Mouse (Mus musculus) lung, embryonic 14.5 days (tissue): Measurements from ENCODE around the gene Krt39. TPM values are rescaled to one million over a fixed set of nuclear protein-coding genes. Genes with fewer than 3 reads are reported as not detected.
A peak's percentile ranks its signal among the peaks of the same experiment; 100 is the strongest.

Experiments
- ATAC-seq: fragments of 200-750 bp; cut with Nextera tagmentation; 2 replicates; pipeline ENCODE4 v1.8.0; 2017; ENCODE audit warnings: mild to moderate bottlenecking, moderate TSS enrichment, moderate library complexity; ENCODE audit not compliant: insufficient read depth
- DNase-seq: peaks from one replicate; pipeline ENCODE4 v3.0.0-alpha.2; 2015
- H3K27ac ChIP-seq: fragments of 300-500 bp; sonication (generic); 2 replicates; pipeline ENCODE4 v1.5.1; 2014; ENCODE audit warnings: low read depth, mild to moderate bottlenecking, moderate library complexity
- H3K27me3 ChIP-seq: fragments of 300-500 bp; sonication (generic); 2 replicates; pipeline ENCODE4 v1.6.1; 2014; ENCODE audit warnings: low read length, control low read depth; ENCODE audit not compliant: insufficient read depth
- H3K36me3 ChIP-seq: fragments of 300-500 bp; sonication (generic); 2 replicates; pipeline ENCODE4 v1.6.1; 2014; ENCODE audit warnings: control low read depth; ENCODE audit not compliant: insufficient read depth
- H3K4me1 ChIP-seq: fragments of 300-500 bp; sonication (generic); 2 replicates; pipeline ENCODE4 v1.6.1; 2014; ENCODE audit warnings: antibody characterized with exemption, control low read depth; ENCODE audit not compliant: insufficient read depth
- H3K4me2 ChIP-seq: fragments of 300-500 bp; sonication (generic); 2 replicates; pipeline ENCODE4 v1.6.1; 2014; ENCODE audit warnings: mild to moderate bottlenecking
- H3K4me3 ChIP-seq: fragments of 300-500 bp; sonication (generic); 2 replicates; pipeline ENCODE4 v1.5.1; 2014; ENCODE audit warnings: low read depth, low read length
- H3K9ac ChIP-seq: fragments of 300-500 bp; sonication (generic); 2 replicates; pipeline ENCODE4 v1.6.1; 2014
- H3K9me3 ChIP-seq: fragments of 300-500 bp; sonication (generic); 2 replicates; pipeline ENCODE4 v1.6.1; 2016; ENCODE audit warnings: low read depth, low read length, control low read depth
- CTCF ChIP-seq: IDR thresholded peaks from 2 replicates; pipeline ENCODE4 v1.5.1; 2016; ENCODE audit warnings: antibody characterized with exemption, low read depth
- WGBS: fragments of 180-500 bp; shearing (Covaris S2); extraction: QIAGEN DNeasy Blood & Tissue Kit; methylation state at CpG from one replicate; pipeline ENCODE4 v1.1.7; 2014; 5-methylcytosine and 5-hydroxymethylcytosine counted together
- polyA plus RNA-seq: library from polyadenylated mRNA; unstranded; fragments of >200 nt; fragmentation: Nextera tagmentation; extraction: Ambion mirVana; gene quantifications from 2 replicates; pipeline ENCODE4 v1.2.1, GENCODE M21; 2014

The Krt39 gene
- polyA plus RNA-seq, 1 experiment from 2014 or later: not detected

DNA sequence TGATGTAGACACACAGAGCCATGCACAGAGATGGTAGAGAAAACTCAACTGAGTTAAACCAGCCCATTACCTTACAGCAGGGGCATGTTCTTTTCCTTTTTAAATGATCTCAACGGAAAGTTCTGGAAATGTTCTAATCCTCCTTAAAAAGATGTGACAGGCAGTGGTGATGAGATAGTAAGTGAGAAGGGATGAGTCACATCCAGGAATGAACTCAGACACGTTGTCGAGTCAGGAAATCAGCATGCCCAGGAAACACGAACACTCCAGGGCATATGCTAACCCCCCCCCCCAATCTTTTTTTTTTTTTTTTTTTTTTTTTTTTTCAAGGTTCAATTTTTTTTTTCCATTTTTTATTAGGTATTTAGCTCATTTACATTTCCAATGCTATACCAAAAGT is 48.7 kb downstream of the Krt39 start:
- no peak for ATAC-seq
- Histone ChIP-seq H3K36me3 (no peaks in the 10 kb centered on the region), H3K9me3 (no peaks in the 10 kb centered on the region), H3K4me2 (no peak overlapping the region), H3K27ac (peak overlapping the region; percentile 50; the same call in 1 of the 2 replicates), H3K4me1 (no peaks in the 10 kb centered on the region), H3K9ac (no peak overlapping the region), H3K4me3 (no peak overlapping the region), H3K27me3 (no peaks in the 10 kb centered on the region)
- 49% methylated on average over 4 of the region's 4 CpGs for WGBS
- no peak for TF ChIP-seq CTCF
- no peak for DNase-seq

DNA sequence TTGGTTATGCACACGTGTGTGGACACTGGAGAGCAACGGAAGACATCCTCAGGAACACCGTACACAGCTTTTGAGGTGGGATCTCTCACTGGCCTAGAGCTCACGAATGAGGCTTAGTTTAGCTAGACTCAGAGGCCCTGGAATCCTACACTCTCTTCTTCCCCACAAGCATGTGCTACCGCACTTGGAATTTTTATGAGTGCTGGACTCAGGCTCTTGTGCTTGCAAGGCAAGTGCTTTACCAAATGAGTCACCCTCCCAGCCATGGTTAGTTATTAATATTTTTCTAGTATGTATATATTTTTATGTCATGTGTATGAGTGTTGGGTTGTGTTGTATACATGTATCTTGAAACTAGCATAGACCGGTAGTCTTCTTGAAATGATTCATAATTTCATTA is 49.2 kb downstream of the Krt39 start:
- no peak overlapping the region for H3K4me2 ChIP-seq
- no peaks in the 10 kb centered on the region for H3K9me3 ChIP-seq
- H3K4me3 ChIP-seq: no peak overlapping the region
- 74% methylated on average over 6 of the region's 6 CpGs for WGBS
- no peaks in the 10 kb centered on the region for H3K27me3 ChIP-seq
- no peak overlapping the region for H3K9ac ChIP-seq
- DNase-seq (peak; percentile 45), ATAC-seq (no peak)
- H3K36me3 ChIP-seq: no peaks in the 10 kb centered on the region
- peak overlapping the region; percentile 59 for H3K27ac ChIP-seq
- TF ChIP-seq CTCF: no peak
- peaks cover under 1% of the 10 kb centered on the region; the same call in 1 of the 2 replicates for H3K4me1 ChIP-seq

DNA sequence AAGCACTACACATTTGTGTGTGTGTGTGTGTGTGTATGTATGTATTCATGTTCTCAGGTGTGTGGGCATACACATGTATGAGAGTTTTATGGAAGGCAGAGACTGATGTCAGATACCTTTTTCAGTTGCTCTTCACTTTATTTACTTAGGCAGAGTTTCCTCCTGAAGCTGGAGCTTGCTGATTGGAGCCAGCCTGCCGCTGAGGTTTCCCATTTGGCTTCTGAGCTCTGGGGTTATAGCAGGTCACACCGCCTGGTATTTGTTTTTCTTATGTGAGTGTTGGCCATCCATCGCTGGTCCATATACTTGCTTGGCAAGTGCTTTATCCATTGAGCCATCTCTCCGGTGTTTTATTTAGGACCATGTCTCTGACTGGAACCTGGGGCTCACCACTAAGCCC is 51.9 kb downstream of the Krt39 start:
- peak overlapping the region; percentile 54 for H3K27ac ChIP-seq
- ATAC-seq: no peak
- WGBS: 26% methylated on average over 4 of the region's 4 CpGs

DNA sequence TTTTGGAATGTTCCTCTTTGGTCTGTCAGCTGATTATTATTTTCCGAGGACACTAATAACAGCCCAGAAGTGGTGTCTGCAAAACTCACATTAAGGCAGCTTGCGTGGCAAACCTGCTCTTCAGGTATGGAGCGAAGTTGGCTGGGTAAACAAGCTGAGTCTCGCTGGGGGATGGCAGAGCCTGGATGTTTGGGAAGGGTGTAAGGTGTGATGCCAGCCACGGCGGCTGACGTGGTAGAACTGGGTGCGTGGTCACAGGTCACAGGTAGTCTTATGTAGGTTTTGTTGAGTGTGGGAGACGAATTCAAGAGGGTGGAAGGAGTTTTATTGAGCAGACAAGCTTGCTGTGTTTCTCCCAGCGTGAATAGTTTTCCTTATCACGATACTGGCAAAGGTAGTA is 52.6 kb downstream of the Krt39 start:
- Histone ChIP-seq H3K4me1 (peaks cover 10% of the 10 kb centered on the region; the same call in 1 of the 2 replicates), H3K27ac (peak overlapping the region; percentile 54), H3K9me3 (no peaks in the 10 kb centered on the region), H3K4me3 (no peak overlapping the region), H3K4me2 (no peak overlapping the region), H3K9ac (no peak overlapping the region), H3K27me3 (no peaks in the 10 kb centered on the region), H3K36me3 (no peaks in the 10 kb centered on the region)
- 0 out of 2 replicates have a peak, but pooled peaks have one; percentile 32 for ATAC-seq
- no peak for TF ChIP-seq CTCF
- WGBS: 55% methylated on average over 11 of the region's 11 CpGs
- peak; percentile 36 for DNase-seq

More for the DNA sequence above, 51.9 kb downstream of the Krt39 start:
- Histone ChIP-seq H3K9ac (no peak overlapping the region), H3K27me3 (no peaks in the 10 kb centered on the region), H3K36me3 (no peaks in the 10 kb centered on the region), H3K4me1 (peaks cover 10% of the 10 kb centered on the region; the same call in 1 of the 2 replicates), H3K9me3 (no peaks in the 10 kb centered on the region), H3K4me3 (no peak overlapping the region), H3K4me2 (no peak overlapping the region)
- TF ChIP-seq CTCF: no peak
- no peak for DNase-seq

DNA sequence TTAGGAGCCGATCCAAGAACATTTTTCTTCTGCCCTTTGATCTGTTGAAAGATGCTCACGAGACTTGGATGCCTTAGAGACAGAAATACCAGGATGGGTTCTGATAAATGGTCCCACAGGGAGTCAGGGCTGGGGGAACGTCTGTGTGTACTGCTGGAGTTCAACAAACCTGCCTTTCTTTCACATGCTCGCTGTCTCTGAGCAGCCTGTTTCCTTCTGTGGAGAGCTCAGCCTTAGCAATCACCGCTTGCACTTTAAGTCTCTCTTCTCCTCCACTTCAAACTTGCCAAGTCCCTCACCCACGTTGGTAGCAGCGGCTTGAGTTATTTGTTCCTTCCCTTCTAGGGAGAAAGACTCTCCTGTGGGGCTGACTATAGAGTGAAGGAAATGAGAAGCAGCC is 54.8 kb downstream of the Krt39 start:
- Histone ChIP-seq H3K4me2 (no peak overlapping the region), H3K27ac (peak overlapping the region; percentile 70), H3K4me1 (peaks cover 10% of the 10 kb centered on the region; the same call in 1 of the 2 replicates), H3K36me3 (no peaks in the 10 kb centered on the region), H3K4me3 (no peak overlapping the region), H3K9ac (no peak overlapping the region), H3K27me3 (no peaks in the 10 kb centered on the region), H3K9me3 (no peaks in the 10 kb centered on the region)
- WGBS: 3% methylated on average over 7 of the region's 7 CpGs
- TF ChIP-seq CTCF: no peak
- peak; percentile 56 for DNase-seq
- no peak for ATAC-seq

DNA sequence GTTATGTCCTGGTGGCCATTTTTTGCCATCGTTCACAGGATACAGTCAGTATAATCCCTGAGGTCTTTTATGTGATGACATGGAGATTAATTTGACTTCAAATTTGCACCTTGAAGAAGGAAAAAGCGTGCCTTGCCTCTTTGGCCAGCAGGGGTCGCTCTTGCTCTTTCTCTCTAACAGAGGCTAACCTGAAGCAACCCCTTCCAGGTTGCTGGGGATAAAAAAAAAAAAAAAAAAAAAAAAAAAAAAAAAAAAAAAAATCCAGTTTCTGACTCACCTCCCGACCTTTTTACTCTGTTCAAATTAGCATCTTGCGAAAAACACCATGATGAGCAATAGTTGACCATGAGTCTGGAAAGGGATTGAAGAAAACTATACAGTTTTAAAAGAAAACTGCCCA is 56.3 kb downstream of the Krt39 start:
- WGBS: 3% methylated on average over 5 of the region's 5 CpGs
- ATAC-seq: 0 out of 2 replicates have a peak, but pooled peaks have one; percentile 10
- TF ChIP-seq CTCF: peak; percentile 83
- Histone ChIP-seq H3K9me3 (no peaks in the 10 kb centered on the region), H3K4me3 (no peak overlapping the region), H3K27ac (no peak overlapping the region), H3K4me2 (no peak overlapping the region), H3K27me3 (no peaks in the 10 kb centered on the region), H3K4me1 (peaks cover 10% of the 10 kb centered on the region; the same call in 1 of the 2 replicates), H3K36me3 (no peaks in the 10 kb centered on the region), H3K9ac (no peak overlapping the region)
- DNase-seq: peak; percentile 92

Other genes starting within 250 kb of the Krt39 start
- not detected in 2 replicates for gene Krt24, start 236.1 kb downstream of the Krt39 start, polyA plus RNA-seq
- not detected in 2 replicates for gene Krt25, start 198.4 kb downstream of the Krt39 start, polyA plus RNA-seq
- gene Krt26, start 183.4 kb downstream of the Krt39 start, polyA plus RNA-seq: not detected in 2 replicates
- gene Krt27, start 170.2 kb downstream of the Krt39 start, polyA plus RNA-seq: not detected in 2 replicates
- 0.29 TPM in 1 of 2 replicates, not detected in the other for gene Krt28, start 146.4 kb downstream of the Krt39 start, polyA plus RNA-seq
- 24.5 and 24.6 TPM in 2 replicates for gene Krt10, start 132.0 kb downstream of the Krt39 start, polyA plus RNA-seq
- not detected in 2 replicates for gene Krt12, start 99.1 kb downstream of the Krt39 start, polyA plus RNA-seq
- 0.28 and 0.42 TPM in 2 replicates for gene Krt20, start 83.2 kb downstream of the Krt39 start, polyA plus RNA-seq
- 4.0 and 4.4 TPM in 2 replicates for gene Krt23, start 28.2 kb downstream of the Krt39 start, polyA plus RNA-seq
- gene Krt40, start 21.8 kb upstream of the Krt39 start, polyA plus RNA-seq: 0.17 TPM in 1 of 2 replicates, not detected in the other
- gene Krtap3-3, start 29.5 kb upstream of the Krt39 start, polyA plus RNA-seq: not detected in 2 replicates
- not detected in 2 replicates for gene Krtap3-2, start 35.5 kb upstream of the Krt39 start, polyA plus RNA-seq
- gene Gm11939, start 38.1 kb upstream of the Krt39 start, polyA plus RNA-seq: not detected in 2 replicates
- not detected in 2 replicates for gene Krtap3-1, start 45.3 kb upstream of the Krt39 start, polyA plus RNA-seq
- not detected in 2 replicates for gene Krtap1-5, start 59.7 kb upstream of the Krt39 start, polyA plus RNA-seq
- gene Krtap1-4, start 62.3 kb upstream of the Krt39 start, polyA plus RNA-seq: not detected in 2 replicates
- gene Krtap1-3, start 70.0 kb upstream of the Krt39 start, polyA plus RNA-seq: not detected in 2 replicates
- not detected in 2 replicates for gene Krtap9-3, start 76.8 kb upstream of the Krt39 start, polyA plus RNA-seq
- gene Gm11938, start 82.0 kb upstream of the Krt39 start, polyA plus RNA-seq: not detected in 2 replicates
- not detected in 2 replicates for gene Gm11937, start 88.9 kb upstream of the Krt39 start, polyA plus RNA-seq
- not detected in 2 replicates for gene Krtap2-4, start 93.5 kb upstream of the Krt39 start, polyA plus RNA-seq
- gene Gm11562, start 99.1 kb upstream of the Krt39 start, polyA plus RNA-seq: not detected in 2 replicates
- not detected in 2 replicates for gene Krtap4-1, start 106.9 kb upstream of the Krt39 start, polyA plus RNA-seq
- gene Krtap4-2, start 113.7 kb upstream of the Krt39 start, polyA plus RNA-seq: not detected in 2 replicates
- gene Krtap4-7, start 122.8 kb upstream of the Krt39 start, polyA plus RNA-seq: not detected in 2 replicates
- not detected in 2 replicates for gene Gm11555, start 128.9 kb upstream of the Krt39 start, polyA plus RNA-seq
- gene Gm11563, start 137.6 kb upstream of the Krt39 start, polyA plus RNA-seq: not detected in 2 replicates
- gene Krtap4-6, start 144.6 kb upstream of the Krt39 start, polyA plus RNA-seq: not detected in 2 replicates
- not detected in 2 replicates for gene Gm14190, start 169.4 kb upstream of the Krt39 start, polyA plus RNA-seq
- gene Gm14180, start 213.0 kb upstream of the Krt39 start, polyA plus RNA-seq: not detected in 2 replicates